ENCODE assay signal across 25 mouse cellular contexts in genomic region chr12:12987376-12987775, GRCm38 (mm10). TPM values are rescaled to one million over a fixed set of nuclear protein-coding genes. Genes with fewer than 3 reads are reported as not detected.
DNase-seq lines count a peak whose midpoint lies in the region; ATAC-seq and TF ChIP-seq lines count a peak whose summit lies in the region.
"Had no signal": no experiment of that assay in that cellular context is flagged by ENCODE, and none has a peak within 500 bp of the region (broad histone marks: within the 10 kb centered on the region; RNA-seq: fewer than 3 reads in every experiment).

No protein-coding gene starts in this region.

- peak overlapping the region; percentile 1; the same call in 1 of the 2 replicates for H3K27ac ChIP-seq in kidney, embryonic 14.5 days (ENCODE audit: low read depth, low read length)
- no peak overlapping the region for H3K27ac ChIP-seq in forebrain, postnatal 0 days (ENCODE audit: low read depth, low read length)
- H3K27ac ChIP-seq: forebrain, embryonic 10.5 days; forebrain, embryonic 13.5 days; gastrocnemius, adult 2 months; heart, embryonic 13.5 days; hindbrain, embryonic 14.5 days; hindbrain, postnatal 0 days; intestine, embryonic 15.5 days had no signal

- ATAC-seq in kidney, embryonic 14.5 days (ENCODE audit: low FRiP score, low TSS enrichment) = peak; percentile 72
- no peak for ATAC-seq in forebrain, postnatal 0 days
- ATAC-seq: CD4-positive, CD25-positive, alpha-beta regulatory T cell, adult 4 months; forebrain, embryonic 13.5 days; forebrain, embryonic 16.5 days; hindbrain, postnatal 0 days; intestine, embryonic 15.5 days had no signal

- H3K27me3 ChIP-seq in kidney, embryonic 14.5 days (ENCODE audit: control insufficient read depth, insufficient read depth, low read length) = no peaks in the 10 kb centered on the region
- no peaks in the 10 kb centered on the region for H3K27me3 ChIP-seq in forebrain, postnatal 0 days (ENCODE audit: insufficient read depth, low read length)
- H3K27me3 ChIP-seq: forebrain, embryonic 13.5 days; heart, embryonic 13.5 days; intestine, embryonic 15.5 days had no signal

- H3K4me3 ChIP-seq in kidney, embryonic 14.5 days (ENCODE audit: low read length) = no peak overlapping the region
- no peak overlapping the region for H3K4me3 ChIP-seq in forebrain, postnatal 0 days (ENCODE audit: low read depth, low read length)
- H3K4me3 ChIP-seq: forebrain, embryonic 10.5 days; forebrain, embryonic 13.5 days; gastrocnemius, adult 2 months; heart, embryonic 13.5 days; intestine, embryonic 15.5 days had no signal

- H3K4me2 ChIP-seq in kidney, embryonic 14.5 days (replicated peaks; ENCODE audit: low read depth, low read length) = no peak overlapping the region
- H3K4me2 ChIP-seq in forebrain, postnatal 0 days (ENCODE audit: low read depth) = no peak overlapping the region
- H3K4me2 ChIP-seq: forebrain, embryonic 13.5 days; hindbrain, embryonic 14.5 days; intestine, embryonic 15.5 days had no signal

- H3K9me3 ChIP-seq in kidney, embryonic 14.5 days (ENCODE audit: control insufficient read depth, low read length) = no peaks in the 10 kb centered on the region
- H3K9me3 ChIP-seq in forebrain, postnatal 0 days (ENCODE audit: low read length) = no peaks in the 10 kb centered on the region
- H3K9me3 ChIP-seq: forebrain, embryonic 10.5 days; forebrain, embryonic 13.5 days; heart, embryonic 13.5 days; intestine, embryonic 15.5 days had no signal

- H3K9ac ChIP-seq in kidney, embryonic 14.5 days (ENCODE audit: low read depth, low read length) = no peak overlapping the region
- H3K9ac ChIP-seq in forebrain, postnatal 0 days = no peak overlapping the region
- H3K9ac ChIP-seq: forebrain, embryonic 13.5 days; heart, embryonic 13.5 days; hindbrain, embryonic 14.5 days; intestine, embryonic 15.5 days had no signal

- no peak for DNase-seq in kidney, adult 18-20 months
- peak; percentile 8 to 25 for DNase-seq in kidney, postnatal 4 days
- DNase-seq in kidney, adult 9 months = no peak
- DNase-seq in ES-CJ7 (ENCODE audit: low read depth, low spot score) (peak; percentile 78), ZHBTc4 (ENCODE audit: low read depth, low spot score) (peak; percentile 79)
- no peak for DNase-seq in adrenal gland, adult 2 months
- DNase-seq in forebrain, postnatal 0 days = no peak
- DNase-seq: adrenal gland, postnatal 10 days; adrenal gland, postnatal 36 days; cerebellum, adult 18-20 months; cerebellum, adult 9-10 months; cerebellum, postnatal 14 days; gastrocnemius, adult 2 months; gastrocnemius, postnatal 14 days; heart, postnatal 14 days; heart, postnatal 4 days had no signal

- no peaks in the 10 kb centered on the region for H3K4me1 ChIP-seq in kidney, embryonic 14.5 days (ENCODE audit: control insufficient read depth, insufficient read depth, low read length)
- H3K4me1 ChIP-seq in forebrain, postnatal 0 days (ENCODE audit: insufficient read depth) = no peaks in the 10 kb centered on the region
- H3K4me1 ChIP-seq: forebrain, embryonic 13.5 days; intestine, embryonic 15.5 days had no signal

- TF ChIP-seq CTCF in forebrain, postnatal 0 days (IDR thresholded peaks at IDR 0.05; ENCODE audit: low read depth) = no peak

- H3K36me3 ChIP-seq in kidney, embryonic 14.5 days (ENCODE audit: control insufficient read depth, insufficient read depth, low read length) = no peaks in the 10 kb centered on the region
- no peaks in the 10 kb centered on the region for H3K36me3 ChIP-seq in forebrain, postnatal 0 days (ENCODE audit: insufficient read depth)
- H3K36me3 ChIP-seq: forebrain, embryonic 10.5 days; heart, embryonic 13.5 days; intestine, embryonic 15.5 days had no signal

- WGBS in kidney, embryonic 14.5 days = 68% methylated on average over 8 of the region's 8 CpGs
- WGBS in forebrain, postnatal 0 days = 60% methylated on average over 8 of the region's 8 CpGs

RNA-seq across cellular contexts. Expression of gene Mycn, which starts 45.7 kb away (rescaled TPM):
- 88.2 and 104 TPM in 2 replicates for polyA plus RNA-seq in kidney, embryonic 14.5 days (2014; fragmentation: Nextera tagmentation; extraction: Ambion mirVana)
- total RNA-seq in adrenal gland, adult 2 months (2021) = 1 to 10 TPM; 6.1 to 9.6 TPM
- 3.8 and 5.8 TPM in 2 replicates for polyA plus RNA-seq in adrenal gland, adult 2 months (2012; rRNA removed)
- total RNA-seq in forebrain, postnatal 0 days (2014; rRNA removed) = 64.0 and 69.6 TPM in 2 replicates
- polyA plus RNA-seq in forebrain, postnatal 0 days (2015; fragmentation: Nextera tagmentation; extraction: Ambion mirVana) = 61.4 and 79.8 TPM in 2 replicates
- polyA plus RNA-seq: CD4-positive, CD25-positive, alpha-beta regulatory T cell, adult 4 months had no signal

Comparison
In these comparisons a context has a peak if more than half of its experiments do, and no peak if none do; other contexts are left out.
1. DNase-seq: peak in kidney, postnatal 4 days (2 of 2), ES-CJ7 (single experiment) and ZHBTc4 (single experiment); none in kidney, adult 18-20 months (single experiment), kidney, adult 9 months (single experiment), adrenal gland, adult 2 months (single experiment) and forebrain, postnatal 0 days (single experiment).